Mouse (Mus musculus): ENCODE measurements around the gene Mettl7a1. TPM values are rescaled to one million over a fixed set of nuclear protein-coding genes. Genes with fewer than 3 reads are reported as not detected.

Mettl7a1 gene
- polyA plus RNA-seq, 1 experiment, result 34.3 TPM

- H3K4me3 ChIP-seq (replicated peaks; ENCODE audit: control insufficient read depth, low read depth, low read length), result no peak overlapping the region
- no peak overlapping the region for H3K27ac ChIP-seq (ENCODE audit: control insufficient read depth, insufficient read depth, low read depth, low read length, poor library complexity)
- TF ChIP-seq POLR2A (IDR thresholded peaks at IDR 0.05; ENCODE audit: borderline replicate concordance, control insufficient read depth, low read depth, low read length) (no peak), CTCF (IDR thresholded peaks at IDR 0.05; ENCODE audit: control insufficient read depth, insufficient read depth, low read length) (no peak)
- 92% methylated on average over 6 of the region's 6 CpGs for WGBS
- no peaks in the 10 kb centered on the region for H3K4me1 ChIP-seq (ENCODE audit: control insufficient read depth, insufficient read depth, low read length)
These were observed 15.0 kb upstream of the Mettl7a1 start for GRCm38 (mm10) chr15:100288980-100289379.

GRCm38 (mm10) chr15:100290858-100291257 is 13.1 kb upstream of the Mettl7a1 start:
- 87% methylated on average over 5 of the region's 5 CpGs for WGBS
- H3K27ac ChIP-seq (ENCODE audit: control insufficient read depth, insufficient read depth, low read depth, low read length, poor library complexity), result no peak overlapping the region
- H3K4me1 ChIP-seq (ENCODE audit: control insufficient read depth, insufficient read depth, low read length), result no peaks in the 10 kb centered on the region
- TF ChIP-seq CTCF (IDR thresholded peaks at IDR 0.05; ENCODE audit: control insufficient read depth, insufficient read depth, low read length), result no peak
- TF ChIP-seq POLR2A (IDR thresholded peaks at IDR 0.05; ENCODE audit: borderline replicate concordance, control insufficient read depth, low read depth, low read length), result no peak
- no peak overlapping the region for H3K4me3 ChIP-seq (replicated peaks; ENCODE audit: control insufficient read depth, low read depth, low read length)

- H3K27ac ChIP-seq (ENCODE audit: control insufficient read depth, insufficient read depth, low read depth, low read length, poor library complexity), result no peak overlapping the region
- 80% methylated on average over 7 of the region's 7 CpGs for whole genome bisulfite sequencing
- TF ChIP-seq CTCF (IDR thresholded peaks at IDR 0.05; ENCODE audit: control insufficient read depth, insufficient read depth, low read length) (no peak), POLR2A (IDR thresholded peaks at IDR 0.05; ENCODE audit: borderline replicate concordance, control insufficient read depth, low read depth, low read length) (no peak)
These were observed 11.6 kb upstream of the Mettl7a1 start for GRCm38 (mm10) chr15:100292326-100292725.

GRCm38 (mm10) chr15:100297856-100298255 is 6.1 kb upstream of the Mettl7a1 start:
- Histone ChIP-seq H3K27ac (ENCODE audit: control insufficient read depth, insufficient read depth, low read depth, low read length, poor library complexity) (no peak overlapping the region), H3K4me1 (ENCODE audit: control insufficient read depth, insufficient read depth, low read length) (no peaks in the 10 kb centered on the region), H3K4me3 (replicated peaks; ENCODE audit: control insufficient read depth, low read depth, low read length) (no peak overlapping the region)
- WGBS, result 63% methylated on average over 5 of the region's 5 CpGs
- TF ChIP-seq POLR2A (IDR thresholded peaks at IDR 0.05; ENCODE audit: borderline replicate concordance, control insufficient read depth, low read depth, low read length) (no peak), CTCF (IDR thresholded peaks at IDR 0.05; ENCODE audit: control insufficient read depth, insufficient read depth, low read length) (no peak)

More at GRCm38 (mm10) chr15:100292326-100292725, 11.6 kb upstream of the Mettl7a1 start:
- Histone ChIP-seq H3K4me3 (replicated peaks; ENCODE audit: control insufficient read depth, low read depth, low read length) (no peak overlapping the region), H3K4me1 (ENCODE audit: control insufficient read depth, insufficient read depth, low read length) (no peaks in the 10 kb centered on the region)

GRCm38 (mm10) chr15:100300499-100300898 is 3.4 kb upstream of the Mettl7a1 start:
- WGBS, result 51% methylated on average over 6 of the region's 6 CpGs
- Histone ChIP-seq H3K27ac (ENCODE audit: control insufficient read depth, insufficient read depth, low read depth, low read length, poor library complexity) (no peak overlapping the region), H3K4me1 (ENCODE audit: control insufficient read depth, insufficient read depth, low read length) (no peaks in the 10 kb centered on the region; the same call in 1 of the 2 replicates), H3K4me3 (replicated peaks; ENCODE audit: control insufficient read depth, low read depth, low read length) (no peak overlapping the region)
- TF ChIP-seq POLR2A (IDR thresholded peaks at IDR 0.05; ENCODE audit: borderline replicate concordance, control insufficient read depth, low read depth, low read length) (no peak), CTCF (IDR thresholded peaks at IDR 0.05; ENCODE audit: control insufficient read depth, insufficient read depth, low read length) (no peak)

GRCm38 (mm10) chr15:100301556-100301955 is 2.4 kb upstream of the Mettl7a1 start:
- H3K27ac ChIP-seq (ENCODE audit: control insufficient read depth, insufficient read depth, low read depth, low read length, poor library complexity), result no peak overlapping the region
- WGBS, result 78% methylated on average over 15 of the region's 15 CpGs

GRCm38 (mm10) chr15:100303428-100304018 is 417 bp upstream of the Mettl7a1 start:
- Histone ChIP-seq H3K4me3 (replicated peaks; ENCODE audit: control insufficient read depth, low read depth, low read length) (peak overlapping the region; percentile 37), H3K27ac (ENCODE audit: control insufficient read depth, insufficient read depth, low read depth, low read length, poor library complexity) (peak overlapping the region; percentile 64), H3K4me1 (ENCODE audit: control insufficient read depth, insufficient read depth, low read length) (no peaks in the 10 kb centered on the region; the same call in 1 of the 2 replicates)
- TF ChIP-seq POLR2A (IDR thresholded peaks at IDR 0.05; ENCODE audit: borderline replicate concordance, control insufficient read depth, low read depth, low read length) (no peak), CTCF (IDR thresholded peaks at IDR 0.05; ENCODE audit: control insufficient read depth, insufficient read depth, low read length) (no peak)
- WGBS, result 10% methylated on average over 8 of the region's 8 CpGs

More at GRCm38 (mm10) chr15:100301556-100301955, 2.4 kb upstream of the Mettl7a1 start:
- Histone ChIP-seq H3K4me3 (replicated peaks; ENCODE audit: control insufficient read depth, low read depth, low read length) (no peak overlapping the region), H3K4me1 (ENCODE audit: control insufficient read depth, insufficient read depth, low read length) (no peaks in the 10 kb centered on the region; the same call in 1 of the 2 replicates)
- TF ChIP-seq CTCF (IDR thresholded peaks at IDR 0.05; ENCODE audit: control insufficient read depth, insufficient read depth, low read length) (no peak), POLR2A (IDR thresholded peaks at IDR 0.05; ENCODE audit: borderline replicate concordance, control insufficient read depth, low read depth, low read length) (no peak)

- no peaks in the 10 kb centered on the region; the same call in 1 of the 2 replicates for H3K4me1 ChIP-seq (ENCODE audit: control insufficient read depth, insufficient read depth, low read length)
- H3K27ac ChIP-seq (ENCODE audit: control insufficient read depth, insufficient read depth, low read depth, low read length, poor library complexity), result no peak overlapping the region
- TF ChIP-seq CTCF (IDR thresholded peaks at IDR 0.05; ENCODE audit: control insufficient read depth, insufficient read depth, low read length) (no peak), POLR2A (IDR thresholded peaks at IDR 0.05; ENCODE audit: borderline replicate concordance, control insufficient read depth, low read depth, low read length) (no peak)
- H3K4me3 ChIP-seq (replicated peaks; ENCODE audit: control insufficient read depth, low read depth, low read length), result no peak overlapping the region
- 45% methylated on average over 2 of the region's 2 CpGs for WGBS
These were observed 2.3 kb downstream of the Mettl7a1 start for GRCm38 (mm10) chr15:100306201-100306600.
